Mouse (Mus musculus) heart, adult 2 months (tissue): ENCODE measurements at regions not wholly inside any gene's neighbourhood (a gene's known extent, or its start where the extent isn't known, plus 50 kb on each side); places are given as distances from the start of the nearest gene placed in this dataset.

Source experiments
- CTCF ChIP-seq: fragments of 200-600 bp; IDR thresholded peaks from 2 replicates; pipeline ENCODE4 v1.8.1; 2022; ENCODE audit warnings: antibody characterized with exemption, mild to moderate bottlenecking, moderate library complexity
- EP300 ChIP-seq: fragments of 200-500 bp; IDR thresholded peaks from 2 replicates; pipeline ENCODE4 v1.6.1; 2011; ENCODE audit warnings: low read depth, low read length, control low read depth; ENCODE audit not compliant: insufficient read depth
- POLR2A ChIP-seq: fragments of 200-500 bp; IDR thresholded peaks from 2 replicates; pipeline ENCODE4 v1.6.1; 2011; ENCODE audit warnings: mild to moderate bottlenecking, low read depth, low read length, control low read depth; ENCODE audit not compliant: insufficient read depth

DNA sequence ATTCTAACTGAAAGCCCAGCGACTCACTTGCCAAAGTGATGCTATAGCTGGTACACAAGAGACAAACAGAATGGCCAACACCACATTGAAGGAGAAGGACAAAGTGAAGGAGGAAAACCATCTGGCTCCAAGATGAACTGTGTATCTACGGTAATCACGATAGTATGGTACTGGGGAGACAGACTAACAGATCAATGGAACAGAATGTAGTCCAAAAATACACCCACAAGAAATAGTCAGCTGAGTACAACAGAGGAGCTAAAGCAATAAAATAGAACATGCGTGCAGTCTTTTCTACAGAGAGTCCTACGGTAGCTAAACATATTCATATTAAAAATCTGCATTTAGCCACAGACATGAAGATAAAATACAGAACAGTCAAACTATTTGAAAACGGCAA is 92.4 kb upstream of the Tmem150c start:
- TF ChIP-seq CTCF, result no peak
- TF ChIP-seq POLR2A, result no peak
- TF ChIP-seq EP300, result no peak
